Mouse (Mus musculus): ENCODE data around the gene Plekhb1.

The Plekhb1 gene

DNA sequence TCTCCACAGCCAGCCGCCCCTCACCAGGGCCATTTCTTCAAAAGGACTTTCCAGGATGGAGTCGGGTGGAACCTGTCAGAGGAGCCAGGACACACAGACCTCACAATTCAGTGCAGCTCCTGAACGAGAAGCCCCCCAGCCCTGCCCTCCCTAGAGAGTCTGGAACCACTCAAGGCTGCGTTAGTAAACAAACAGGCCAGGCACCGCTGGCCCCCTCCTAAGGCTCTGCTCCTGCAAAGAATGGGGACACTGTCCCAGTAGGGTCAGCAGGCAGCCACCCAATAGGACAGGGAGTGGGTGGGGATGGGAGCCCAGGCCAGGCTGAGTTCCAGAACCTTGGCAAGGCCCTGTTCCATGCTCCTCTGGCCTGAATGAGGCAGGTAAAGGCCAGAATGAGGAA lies 5.5 kb downstream of the Plekhb1 start:
- DNase-seq, result no peak

DNA sequence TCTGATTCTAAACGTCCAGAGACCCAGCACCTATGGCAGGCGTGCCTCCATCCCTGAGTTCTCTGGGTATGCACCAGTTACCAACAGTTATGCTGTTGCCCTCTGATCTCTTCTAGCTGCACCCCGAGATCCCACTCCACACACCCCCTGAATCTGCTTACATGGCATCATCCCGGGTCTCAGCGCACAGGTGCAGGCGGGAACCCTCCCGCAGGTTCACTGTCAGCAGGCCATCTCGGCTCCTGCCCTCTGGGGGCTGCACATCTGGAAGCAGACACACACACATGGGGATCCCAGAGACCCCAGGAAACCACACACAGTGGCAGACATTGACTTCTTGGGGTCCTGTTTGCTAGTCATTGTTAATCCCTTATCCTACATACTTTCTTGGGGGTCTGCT lies 7.8 kb downstream of the Plekhb1 start:
- no peak for DNase-seq

DNA sequence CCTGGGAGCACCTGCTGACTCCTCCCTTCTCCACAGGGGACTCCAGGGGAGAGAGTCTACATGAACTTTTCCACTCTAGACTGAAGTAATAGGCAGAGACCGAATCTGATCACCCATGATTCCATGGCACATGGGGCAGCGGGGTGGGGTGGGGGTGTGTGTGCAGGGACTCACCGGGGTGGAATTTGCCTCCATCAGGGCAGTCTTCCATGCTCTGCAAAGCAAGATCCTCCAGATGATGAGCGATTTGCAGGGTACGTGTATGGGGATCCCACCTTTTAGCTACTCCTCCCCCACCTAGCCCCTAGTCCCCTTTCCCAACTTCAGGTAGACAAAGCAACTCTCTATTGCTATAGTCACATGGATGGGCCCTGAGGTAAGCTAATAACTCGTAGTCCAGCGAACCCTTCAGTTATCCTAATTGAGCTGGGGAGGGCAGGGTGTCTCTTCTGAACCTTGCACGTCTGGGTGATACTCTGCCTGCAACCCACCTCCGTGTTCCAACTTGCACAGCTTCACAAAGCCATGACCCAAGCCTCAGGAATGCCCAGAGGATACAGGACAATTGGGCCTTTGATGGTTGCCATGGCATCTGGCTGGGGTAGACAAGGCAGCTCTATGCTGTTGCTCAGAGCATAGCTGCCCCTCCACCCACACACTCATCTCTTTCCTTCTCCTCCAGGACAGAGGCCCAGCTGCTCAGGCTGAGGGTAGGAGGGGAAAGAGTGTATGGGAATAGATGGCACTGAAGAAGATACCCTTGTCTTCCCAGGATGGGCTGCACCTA lies 8.5 kb downstream of the Plekhb1 start:
- DNase-seq, result no peak

DNA sequence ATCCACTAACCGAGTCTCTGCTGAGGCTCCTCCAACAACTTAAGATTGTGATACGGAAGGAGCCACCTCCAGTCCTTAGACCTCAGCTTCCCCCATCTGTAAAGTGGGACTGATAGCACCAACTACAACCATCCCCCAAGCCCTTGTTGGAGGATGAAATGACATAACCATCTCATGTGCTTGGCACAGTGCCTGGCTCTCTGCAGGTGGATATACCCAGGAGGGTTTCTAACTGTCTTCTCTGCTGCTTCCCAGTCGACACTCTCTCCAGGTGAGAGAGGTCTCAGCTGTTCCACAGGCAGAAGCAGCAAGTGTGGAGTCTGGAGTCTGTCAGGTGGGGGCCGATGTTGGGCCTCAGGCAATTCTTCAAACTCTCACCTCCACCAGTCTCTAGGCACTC lies 11.2 kb downstream of the Plekhb1 start:
- DNase-seq, result no peak

DNA sequence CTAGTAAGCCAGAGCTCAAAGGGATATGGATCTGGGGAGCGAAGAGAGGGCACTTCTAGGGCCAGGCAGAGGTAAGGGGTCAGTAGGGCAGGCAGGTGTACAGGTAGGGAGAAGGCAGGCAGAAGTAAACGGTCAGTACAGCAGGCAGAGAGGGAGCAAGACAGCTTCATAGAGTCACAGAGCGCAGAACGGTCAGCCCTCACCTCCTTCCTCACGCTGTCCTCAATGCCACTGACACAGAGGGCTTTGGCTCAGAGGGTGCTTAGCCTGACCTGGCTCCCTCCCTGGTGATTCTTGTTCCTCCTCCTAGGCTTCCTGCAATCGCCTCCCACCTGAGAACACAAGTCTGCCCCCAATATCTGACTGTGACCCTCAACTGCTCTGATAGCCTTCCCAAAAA lies 11.8 kb downstream of the Plekhb1 start:
- DNase-seq, result no peak

DNA sequence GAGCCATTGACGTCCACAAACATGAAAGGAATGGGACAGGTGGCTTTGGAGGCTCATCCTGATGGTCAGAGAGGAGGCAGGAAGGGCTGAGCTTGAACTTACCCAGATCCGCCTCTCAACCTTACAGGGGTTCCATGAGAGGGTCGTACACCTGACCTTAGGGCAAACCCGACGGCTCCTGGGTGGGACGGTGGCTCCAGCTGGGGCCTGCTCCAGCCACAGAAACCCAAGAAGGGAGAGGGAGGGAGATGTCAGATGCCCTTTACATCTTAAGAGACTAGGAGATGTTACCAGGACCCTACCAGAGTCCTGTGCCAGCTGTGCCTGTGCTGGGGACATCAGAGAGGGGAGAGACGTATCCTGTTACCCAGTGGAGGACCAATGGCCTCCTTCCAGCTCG lies 12.4 kb downstream of the Plekhb1 start:
- DNase-seq, result no peak

DNA sequence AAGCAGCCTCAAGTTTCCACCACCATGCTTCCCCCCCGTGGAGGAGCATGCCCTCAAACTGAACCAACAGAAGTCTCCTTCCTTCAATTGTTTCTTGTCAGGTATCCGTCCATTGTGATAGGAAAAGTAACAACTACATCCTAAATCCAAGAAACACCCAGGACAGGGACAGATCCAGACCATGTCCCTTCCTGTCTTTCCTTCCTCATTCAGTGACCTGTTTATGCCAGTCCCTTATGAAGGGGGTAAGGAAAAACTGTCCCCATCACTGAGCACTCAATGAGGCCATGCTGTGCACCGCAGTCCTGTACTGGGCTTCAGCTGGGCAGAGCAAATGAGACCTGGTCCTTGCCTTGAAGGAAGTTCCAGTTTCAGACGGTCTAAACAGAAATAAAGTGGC lies 13.1 kb downstream of the Plekhb1 start:
- no peak for DNase-seq

DNA sequence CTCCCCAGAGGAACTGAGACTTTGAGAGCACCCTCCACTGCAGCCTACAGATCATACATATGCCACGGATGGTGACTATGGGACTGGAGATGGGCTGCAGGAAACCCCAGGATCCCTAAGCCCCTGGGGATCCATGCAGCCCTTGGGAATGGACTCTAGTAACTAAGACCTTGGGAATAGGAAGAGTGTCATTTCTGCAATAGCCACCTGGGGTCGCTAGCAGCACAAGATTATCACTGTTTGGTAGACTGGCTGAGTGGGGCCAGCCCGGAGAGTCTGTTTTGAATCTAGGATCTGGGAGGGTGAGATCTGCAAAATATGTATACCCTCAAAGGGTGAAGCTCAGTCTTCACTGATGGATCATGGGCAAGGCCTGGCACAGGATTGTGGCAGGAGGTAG lies 17.1 kb downstream of the Plekhb1 start:
- DNase-seq, result peak; percentile 67

DNA sequence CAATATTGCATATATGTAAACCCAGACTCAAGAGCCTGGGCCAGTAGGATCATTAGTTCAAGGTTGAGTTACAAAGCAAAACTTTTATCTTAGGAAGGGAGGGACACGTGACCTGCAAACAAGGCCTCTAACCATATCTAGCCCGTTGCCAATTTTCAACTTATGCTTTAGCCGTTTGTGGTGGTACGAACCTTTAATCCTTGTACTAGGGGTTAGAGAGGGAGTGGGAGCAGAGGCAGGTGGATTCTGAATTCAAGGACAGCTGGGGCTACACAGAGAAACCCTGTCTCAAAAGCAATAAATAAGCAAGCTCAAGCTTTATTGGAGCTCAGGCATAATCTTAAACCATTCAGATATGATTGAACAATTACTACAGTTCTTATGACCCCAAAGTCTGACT lies 19.8 kb downstream of the Plekhb1 start:
- DNase-seq, result no peak

DNA sequence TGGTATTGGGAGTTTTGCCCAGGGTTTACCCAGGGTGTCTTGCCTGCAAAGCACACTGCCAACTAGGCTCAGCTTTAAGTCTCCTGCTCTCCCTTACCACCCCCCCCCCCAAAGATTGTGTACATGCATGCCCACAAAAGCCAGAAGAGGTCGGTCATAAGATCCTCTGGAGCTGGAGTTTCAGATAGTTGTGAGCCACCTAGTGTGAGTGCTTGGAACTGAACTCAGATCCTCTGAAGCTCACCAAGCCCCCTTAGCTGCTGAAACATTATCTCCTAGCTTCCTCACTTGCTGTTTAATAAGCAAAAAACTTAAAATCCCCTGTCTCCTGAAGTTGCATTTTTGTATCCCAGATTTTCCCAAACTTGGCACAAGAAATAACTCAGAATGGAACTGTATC lies 24.6 kb downstream of the Plekhb1 start:
- no peak for DNase-seq

DNA sequence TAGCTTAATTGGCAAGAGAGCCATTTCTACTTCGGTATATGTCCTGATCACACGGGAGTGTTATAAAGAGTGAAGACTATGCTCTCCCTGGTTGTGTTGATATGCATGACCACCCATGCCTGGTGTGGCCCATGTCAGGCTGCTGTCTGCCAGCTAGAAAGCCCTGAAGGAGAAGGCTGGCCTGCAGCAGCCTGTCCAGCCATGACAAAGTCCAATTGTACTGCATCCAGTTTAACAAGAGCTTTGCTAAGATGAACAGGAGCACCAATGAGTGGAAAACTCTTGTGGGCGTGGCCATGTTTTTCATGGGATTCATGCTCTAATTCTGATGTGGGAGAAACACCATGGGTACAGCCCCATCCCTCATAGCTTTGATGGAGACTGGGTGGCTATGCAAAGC lies 37.7 kb downstream of the Plekhb1 start:
- no peak for DNase-seq

DNA sequence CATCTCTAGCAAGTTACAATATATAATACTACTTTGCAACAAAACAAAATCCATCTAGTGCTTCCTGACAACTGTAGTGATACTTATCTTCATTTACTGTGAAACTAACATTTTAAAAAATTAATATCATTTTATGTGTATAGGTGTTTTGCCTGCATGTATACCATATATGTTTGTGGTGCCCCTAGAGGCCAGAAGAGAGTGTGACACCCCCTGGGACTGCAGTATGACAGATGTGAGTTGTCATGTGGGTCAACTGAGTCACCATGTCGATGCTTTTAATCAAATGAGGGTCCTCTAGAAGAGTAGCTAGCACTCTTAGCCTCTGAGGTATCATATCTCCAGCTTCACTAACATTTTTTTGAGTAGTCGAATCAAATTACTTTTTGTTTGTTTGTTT lies 39.9 kb downstream of the Plekhb1 start:
- DNase-seq, result no peak

DNA sequence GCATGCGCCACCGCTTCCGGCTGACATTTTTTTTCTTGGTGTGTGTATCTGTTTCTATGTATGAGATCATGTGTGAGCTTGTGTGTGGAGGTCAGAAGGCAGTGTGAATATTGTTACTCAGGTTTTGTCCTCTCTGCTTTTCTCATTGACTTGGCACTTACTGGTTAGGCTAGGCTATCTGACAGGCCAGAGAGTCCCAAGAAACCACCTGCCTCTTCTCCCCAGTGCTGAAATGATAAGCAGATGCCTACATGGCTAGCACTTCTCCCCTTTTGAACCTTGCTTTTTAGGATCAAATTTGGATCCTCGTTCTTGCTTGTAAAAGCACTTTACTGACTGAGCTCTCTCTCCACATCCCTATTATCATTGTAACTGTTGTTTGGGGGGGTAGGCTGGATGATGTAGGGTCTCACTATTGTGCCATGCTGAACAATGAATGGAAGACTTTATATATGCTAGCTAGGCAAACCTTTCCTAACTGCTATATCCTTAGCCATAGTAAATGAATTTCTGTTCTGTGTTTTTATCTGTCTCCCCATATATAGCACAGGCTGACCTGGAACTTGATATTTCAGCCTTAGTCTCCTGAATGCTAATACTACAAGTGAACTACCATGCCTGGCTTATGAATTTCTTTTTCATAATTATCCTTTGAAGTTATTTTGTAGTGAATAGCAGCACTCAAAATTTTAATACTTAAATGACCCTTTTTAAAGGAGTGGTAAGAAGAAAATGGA lies 45.9 kb downstream of the Plekhb1 start:
- no peak for DNase-seq

DNA sequence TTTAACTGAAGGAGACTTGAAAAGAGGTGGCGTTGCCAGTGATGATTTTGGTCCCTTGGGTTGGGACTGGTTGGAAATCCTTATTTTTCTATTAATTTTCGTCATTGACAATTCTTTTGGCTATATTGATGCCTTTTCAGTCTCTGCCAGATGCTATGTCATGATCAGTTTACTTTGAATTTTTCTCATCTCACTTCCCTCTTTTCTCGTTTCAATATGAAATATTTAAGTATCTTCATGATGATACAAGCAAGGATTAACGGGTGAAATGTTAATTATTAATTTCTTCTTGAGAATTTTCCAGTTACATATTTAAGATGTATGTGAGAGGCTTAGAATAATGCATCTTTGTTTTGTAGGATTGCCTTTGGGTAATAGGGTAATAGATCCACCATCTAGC lies 53.3 kb downstream of the Plekhb1 start:
- no peak for DNase-seq

DNA sequence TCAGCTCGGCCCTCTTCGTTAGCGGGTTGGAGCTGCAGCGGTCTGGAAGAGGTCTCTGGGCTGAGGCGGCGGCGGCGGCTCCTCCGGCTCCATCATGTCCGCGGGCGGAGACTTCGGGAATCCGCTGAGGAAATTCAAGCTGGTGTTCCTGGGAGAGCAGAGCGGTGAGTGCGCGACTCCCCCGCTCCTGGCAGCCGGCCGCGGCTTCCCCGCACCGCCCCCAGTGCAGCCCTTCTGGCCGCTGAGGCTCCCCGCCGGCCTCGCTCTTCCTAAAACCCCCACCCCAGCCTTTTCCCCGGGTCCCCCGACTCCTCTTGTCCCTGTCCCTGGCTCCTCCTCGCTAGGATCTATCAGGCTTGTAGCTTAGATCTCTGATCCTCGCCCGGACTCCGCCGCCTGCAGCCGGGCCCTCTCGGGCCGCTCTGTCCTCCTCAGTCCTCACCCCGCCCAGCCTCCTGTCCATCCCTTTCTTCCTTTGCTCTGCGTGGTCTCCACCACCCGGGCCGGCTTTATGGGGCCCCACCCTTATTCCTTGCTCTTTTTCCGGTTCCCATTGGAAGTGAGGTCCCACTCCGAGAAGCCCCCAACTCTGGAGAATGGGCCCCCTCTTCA lies 54.0 kb downstream of the Plekhb1 start, which contains the start of gene Mrpl48:
Gene Mrpl48, minus strand, starts transcription at position 172 of the 612 bp plus-strand sequence.
- DNase-seq, result peak; percentile 74

DNA sequence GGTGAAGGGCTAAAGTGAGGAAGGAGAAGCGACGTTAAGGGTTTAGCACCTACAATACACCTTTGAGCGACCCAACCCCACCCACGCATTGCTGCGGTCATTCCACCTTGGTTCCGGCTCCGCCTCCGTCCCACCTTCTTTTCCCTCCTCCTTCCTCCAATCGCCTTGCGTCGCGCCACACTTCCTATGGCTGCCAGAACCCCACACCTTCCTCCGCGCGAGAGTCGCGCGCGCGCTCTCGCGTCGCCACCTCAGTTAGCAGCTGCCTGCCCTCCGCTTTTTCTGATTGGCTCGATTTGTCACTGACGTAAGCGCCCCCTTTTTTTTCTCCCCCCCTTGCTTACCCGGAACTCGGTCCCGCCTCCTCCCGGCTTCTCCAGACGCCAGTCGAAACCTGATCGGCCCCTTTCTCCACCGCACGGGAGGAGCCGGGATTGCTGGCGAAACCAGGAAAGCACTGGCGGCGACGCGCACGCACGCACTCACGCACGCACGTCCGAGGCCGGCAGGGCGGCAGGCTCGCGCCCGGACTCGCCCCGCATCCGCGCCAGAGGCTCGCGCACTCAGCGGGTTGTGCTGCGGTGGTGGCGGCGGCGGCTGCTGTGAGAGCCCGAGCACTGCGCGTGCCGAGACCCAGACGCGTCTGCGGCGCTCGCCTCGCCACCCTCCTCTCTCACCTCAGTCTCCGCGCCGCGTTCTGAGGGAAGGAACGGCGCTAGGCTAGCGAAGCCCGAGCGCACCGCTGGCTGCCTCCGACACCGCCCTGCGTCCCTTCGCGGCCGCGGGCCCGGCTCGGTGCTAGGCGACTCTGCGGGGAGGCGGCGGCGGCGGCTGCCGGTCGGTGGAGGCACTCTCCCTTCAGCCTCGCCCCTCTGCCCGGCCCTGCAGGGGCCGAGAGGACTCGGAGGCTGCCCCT lies 54.7 kb downstream of the Plekhb1 start, which contains the start of gene Rab6a:
Gene Rab6a, plus strand, starts transcription at position 197 of the 916 bp plus-strand sequence.
- peak; percentile 98 for DNase-seq

DNA sequence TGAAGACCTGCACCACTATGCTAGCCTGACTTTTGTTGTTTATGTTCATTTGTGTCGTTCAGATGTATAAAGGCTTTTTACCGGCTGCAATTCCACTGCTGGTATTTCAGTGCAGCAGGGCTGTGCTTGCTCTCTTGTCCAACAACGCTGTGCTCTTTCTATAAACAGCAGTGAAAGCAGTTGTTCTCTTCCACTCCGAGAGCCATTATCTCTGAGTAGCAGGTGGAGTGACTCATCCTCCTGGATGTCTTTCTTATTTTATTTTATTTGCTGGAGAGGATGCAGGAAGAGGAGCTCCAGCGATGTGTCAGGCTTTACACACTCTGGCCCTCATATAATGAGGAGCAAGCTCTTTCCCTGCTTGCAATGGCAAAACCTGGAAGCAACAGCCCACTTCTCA lies 62.0 kb downstream of the Plekhb1 start:
- DNase-seq, result no peak

DNA sequence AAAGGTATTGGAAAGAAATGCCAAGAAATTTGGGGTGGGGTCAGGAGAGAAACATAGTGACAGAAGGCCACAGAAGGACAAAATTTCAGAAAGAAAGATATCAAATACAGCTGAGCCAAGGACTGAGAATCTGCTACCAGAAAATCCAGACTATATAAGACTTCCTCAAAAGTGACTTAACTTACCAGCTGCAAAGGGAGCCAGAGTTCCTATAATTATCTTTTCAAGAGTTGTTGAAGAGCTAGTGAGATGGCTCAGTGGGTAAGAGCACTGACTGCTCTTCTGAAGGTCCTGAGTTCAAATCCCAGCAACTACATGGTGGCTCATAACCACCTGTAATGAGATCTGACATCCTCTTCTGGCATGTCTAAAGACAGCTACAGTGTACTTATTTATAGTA lies 68.9 kb downstream of the Plekhb1 start:
- no peak for DNase-seq
